Mouse (Mus musculus) hindbrain, embryonic 16.5 days (tissue): ENCODE results near the gene Tsfm. TPM values are rescaled to one million over a fixed set of nuclear protein-coding genes. Genes with fewer than 3 reads are reported as not detected.

Experiments used
- ATAC-seq: fragments of 200-750 bp; cut with Nextera tagmentation; 2 replicates; pipeline ENCODE4 v1.8.0; 2017; ENCODE audit warnings: moderate TSS enrichment, moderate library complexity
- H3K27ac ChIP-seq: fragments of 300-500 bp; sonication (generic); 2 replicates; pipeline ENCODE4 v1.5.1; 2014; ENCODE audit warnings: low read depth, mild to moderate bottlenecking, control low read depth, low read length, moderate library complexity
- H3K27me3 ChIP-seq: fragments of 300-500 bp; sonication (generic); replicated peaks from 2 replicates; pipeline ENCODE4 v1.6.1; 2014; ENCODE audit warnings: low read length; ENCODE audit not compliant: control insufficient read depth, insufficient read depth
- H3K36me3 ChIP-seq: fragments of 300-500 bp; sonication (generic); 2 replicates; pipeline ENCODE4 v1.6.1; 2014; ENCODE audit warnings: mild to moderate bottlenecking, low read length, moderate library complexity, mixed read lengths; ENCODE audit not compliant: control insufficient read depth, insufficient read depth
- H3K4me1 ChIP-seq: fragments of 300-500 bp; sonication (generic); 2 replicates; pipeline ENCODE4 v1.6.1; 2014; ENCODE audit warnings: low read depth, low read length; ENCODE audit not compliant: control insufficient read depth, insufficient read depth
- H3K4me2 ChIP-seq: fragments of 300-500 bp; sonication (generic); 2 replicates; pipeline ENCODE4 v1.6.1; 2014; ENCODE audit warnings: mild to moderate bottlenecking, low read length, control low read depth, moderate library complexity
- H3K4me3 ChIP-seq: fragments of 300-500 bp; sonication (generic); 2 replicates; pipeline ENCODE4 v1.5.1; 2014; ENCODE audit warnings: mild to moderate bottlenecking, low read length, control low read depth, moderate library complexity
- H3K9ac ChIP-seq: fragments of 300-500 bp; sonication (generic); 2 replicates; pipeline ENCODE4 v1.6.1; 2014; ENCODE audit warnings: low read depth, mild to moderate bottlenecking, control low read depth, low read length, moderate library complexity
- H3K9me3 ChIP-seq: fragments of 300-500 bp; sonication (generic); 2 replicates; pipeline ENCODE4 v1.6.1; 2014; ENCODE audit warnings: mild to moderate bottlenecking, low read length, moderate library complexity; ENCODE audit not compliant: control insufficient read depth
- WGBS: fragments of 180-500 bp; shearing (Covaris S2); extraction: QIAGEN DNeasy Blood & Tissue Kit; methylation state at CpG from one replicate; pipeline ENCODE4 v1.1.7; 2014; 5-methylcytosine and 5-hydroxymethylcytosine counted together
- polyA plus RNA-seq: library from polyadenylated mRNA; unstranded; fragments of >200 nt; fragmentation: Nextera tagmentation; extraction: Ambion mirVana; gene quantifications from 2 replicates; pipeline ENCODE4 v1.2.1, GENCODE M21; 2015

The Tsfm gene
- polyA plus RNA-seq, 1 experiment from 2014 or later = 67.7 TPM

DNA sequence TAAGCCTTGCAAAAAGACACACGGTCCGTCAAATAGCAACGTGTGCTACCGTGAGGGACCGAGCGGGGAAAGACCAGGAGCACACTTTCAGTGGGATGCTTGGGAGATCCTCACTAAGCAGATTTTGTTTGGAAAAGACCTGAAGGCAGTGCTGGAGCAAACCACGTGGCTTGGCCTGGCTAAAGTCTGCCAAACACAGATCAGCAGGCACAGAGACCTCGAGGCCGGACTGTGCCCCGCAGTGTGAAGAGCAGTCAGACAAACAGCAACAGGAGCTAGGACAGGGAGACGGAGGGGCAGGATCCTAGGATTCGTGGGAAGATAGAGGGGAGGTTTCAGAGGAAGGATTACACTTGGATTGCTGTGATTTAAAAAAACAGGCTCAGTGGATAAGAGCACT lies 5.6 kb upstream of the Tsfm start:
- Histone ChIP-seq H3K27ac (no peak overlapping the region), H3K27me3 (peaks cover 4% of the 10 kb centered on the region), H3K36me3 (no peaks in the 10 kb centered on the region), H3K4me1 (peaks cover 5% of the 10 kb centered on the region), H3K9me3 (no peaks in the 10 kb centered on the region), H3K4me3 (no peak overlapping the region), H3K4me2 (no peak overlapping the region), H3K9ac (no peak overlapping the region)
- no peak for ATAC-seq
- WGBS = 85% methylated on average over 12 of the region's 12 CpGs

DNA sequence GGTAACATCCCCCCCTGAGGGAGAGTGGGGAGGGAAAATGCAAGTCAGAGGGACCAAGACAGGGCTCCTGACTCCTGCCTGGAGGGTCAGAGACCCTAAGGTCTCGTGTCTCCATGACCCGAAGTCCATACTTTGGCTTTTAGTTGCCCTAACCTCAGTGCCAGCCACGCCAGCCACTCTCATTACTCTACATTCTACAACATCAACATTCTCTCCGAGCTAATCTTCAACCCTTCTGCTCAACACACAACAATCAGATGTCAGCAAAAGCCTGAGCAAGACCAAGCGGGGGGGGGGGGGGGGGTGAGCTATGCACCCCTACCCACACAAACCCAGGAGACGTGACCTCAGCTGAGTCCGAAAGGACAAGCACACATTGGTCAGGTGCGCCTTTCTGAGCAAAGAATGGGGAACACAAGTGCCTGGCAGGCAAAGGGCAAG lies 2.7 kb upstream of the Tsfm start:
- Histone ChIP-seq H3K36me3 (peaks cover 3% of the 10 kb centered on the region; the same call in 1 of the 2 replicates), H3K27me3 (no peaks in the 10 kb centered on the region; the same call in 1 of the 2 replicates), H3K4me1 (peaks cover 6% of the 10 kb centered on the region), H3K4me3 (no peak overlapping the region), H3K9ac (no peak overlapping the region), H3K4me2 (no peak overlapping the region), H3K9me3 (no peaks in the 10 kb centered on the region), H3K27ac (no peak overlapping the region)
- 86% methylated on average over 8 of the region's 8 CpGs for WGBS
- ATAC-seq = no peak

DNA sequence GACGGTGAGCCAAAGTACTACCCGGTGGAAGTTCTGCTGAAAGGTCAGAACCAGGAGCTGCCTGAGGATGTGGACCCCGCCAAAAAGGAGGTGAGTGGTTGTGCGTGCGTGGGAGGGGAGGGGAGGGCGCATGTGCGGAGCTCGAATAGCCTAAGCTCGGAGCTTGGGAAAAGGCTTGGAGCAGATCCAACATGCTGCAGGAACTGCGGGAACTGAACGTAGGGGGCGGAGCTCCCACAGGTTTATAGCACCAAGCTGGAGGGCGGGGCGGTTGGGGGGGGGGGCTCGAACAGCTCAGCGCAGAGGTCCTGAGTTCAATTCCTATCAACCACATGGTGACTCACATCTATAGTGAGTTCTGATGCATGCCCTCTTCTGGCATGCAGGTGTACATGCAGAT lies 12.2 kb downstream of the Tsfm start:
- Histone ChIP-seq H3K4me2 (no peak overlapping the region), H3K36me3 (peaks cover 6% of the 10 kb centered on the region), H3K9me3 (no peaks in the 10 kb centered on the region), H3K4me1 (no peaks in the 10 kb centered on the region), H3K27ac (no peak overlapping the region), H3K9ac (no peak overlapping the region), H3K4me3 (no peak overlapping the region), H3K27me3 (no peaks in the 10 kb centered on the region)
- WGBS = 76% methylated on average over 16 of the region's 16 CpGs
- no peak for ATAC-seq

DNA sequence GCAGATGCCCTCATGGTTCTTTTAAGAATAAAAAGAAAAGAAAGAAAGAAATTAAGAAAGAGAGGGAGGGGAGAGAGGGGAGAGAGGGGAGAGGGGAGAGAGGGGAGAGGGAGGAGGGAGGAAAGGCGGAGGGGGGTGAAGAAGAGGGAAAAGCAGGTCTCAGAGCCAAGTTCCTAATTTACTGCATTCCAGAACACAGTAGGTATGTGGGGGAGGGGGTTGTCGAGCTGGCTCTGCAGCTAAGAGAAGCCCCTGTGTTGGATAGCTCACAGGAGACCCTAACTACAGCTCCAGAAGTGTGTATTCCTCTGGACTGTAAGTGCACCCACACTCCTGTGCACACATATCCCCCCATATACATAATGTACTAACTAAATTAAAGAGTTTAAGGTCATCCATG lies 13.6 kb downstream of the Tsfm start:
- Histone ChIP-seq H3K36me3 (no peaks in the 10 kb centered on the region), H3K9me3 (no peaks in the 10 kb centered on the region), H3K9ac (no peak overlapping the region), H3K4me1 (no peaks in the 10 kb centered on the region), H3K27ac (no peak overlapping the region), H3K27me3 (no peaks in the 10 kb centered on the region), H3K4me3 (no peak overlapping the region), H3K4me2 (no peak overlapping the region)
- WGBS = 36% methylated on average over 2 of the region's 2 CpGs
- ATAC-seq = no peak

DNA sequence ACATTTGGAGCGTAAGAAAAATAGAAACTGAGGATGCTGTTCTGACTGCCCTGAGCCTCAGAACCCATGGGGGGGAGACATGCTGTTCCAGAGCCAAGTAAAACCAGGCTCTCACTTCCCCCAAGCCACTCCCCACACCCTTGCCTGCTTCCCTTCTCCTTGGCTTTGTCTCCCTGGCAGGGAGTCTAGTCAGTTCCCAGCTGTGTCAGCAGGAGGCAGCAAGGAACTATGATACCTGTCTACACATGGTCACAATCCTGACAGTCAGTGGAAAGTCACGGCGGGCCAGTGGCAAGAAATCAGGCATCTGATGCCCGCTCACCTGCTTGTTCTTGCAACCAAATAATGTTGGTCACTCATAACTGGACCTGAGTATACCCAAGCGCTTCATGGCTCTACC lies 14.2 kb downstream of the Tsfm start:
- WGBS = 63% methylated on average over 5 of the region's 5 CpGs
- H3K36me3 ChIP-seq = no peaks in the 10 kb centered on the region
- no peak overlapping the region for H3K4me2 ChIP-seq
- H3K4me3 ChIP-seq = no peak overlapping the region
- H3K4me1 ChIP-seq = no peaks in the 10 kb centered on the region
- no peak overlapping the region for H3K9ac ChIP-seq
- H3K9me3 ChIP-seq = no peaks in the 10 kb centered on the region
- no peak overlapping the region for H3K27ac ChIP-seq
- no peak for ATAC-seq
- H3K27me3 ChIP-seq = no peaks in the 10 kb centered on the region

DNA sequence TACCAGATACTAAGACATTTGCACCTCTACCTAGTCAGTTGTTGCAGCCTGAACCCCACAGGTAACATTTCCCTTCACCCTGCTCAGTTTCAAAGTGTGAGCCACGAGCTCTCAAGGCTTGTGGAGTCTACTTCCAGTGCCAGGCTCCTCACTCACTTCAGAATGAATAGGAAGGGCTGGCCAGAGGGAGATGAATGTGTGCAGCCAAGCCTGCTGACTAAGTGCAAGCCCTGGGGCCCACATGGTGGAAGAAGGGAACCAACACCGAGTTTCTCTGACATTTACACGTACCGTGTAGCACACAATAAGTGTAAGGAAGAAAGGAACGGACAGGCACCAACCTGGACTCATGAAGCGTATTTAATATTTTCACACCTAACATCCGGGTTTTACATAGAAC lies 26.8 kb downstream of the Tsfm start:
- Histone ChIP-seq H3K27ac (no peak overlapping the region), H3K27me3 (no peaks in the 10 kb centered on the region), H3K4me1 (no peaks in the 10 kb centered on the region), H3K36me3 (no peaks in the 10 kb centered on the region; the same call in 1 of the 2 replicates), H3K4me3 (no peak overlapping the region), H3K4me2 (no peak overlapping the region), H3K9me3 (no peaks in the 10 kb centered on the region), H3K9ac (no peak overlapping the region)
- 72% methylated on average over 7 of the region's 7 CpGs for WGBS
- no peak for ATAC-seq

DNA sequence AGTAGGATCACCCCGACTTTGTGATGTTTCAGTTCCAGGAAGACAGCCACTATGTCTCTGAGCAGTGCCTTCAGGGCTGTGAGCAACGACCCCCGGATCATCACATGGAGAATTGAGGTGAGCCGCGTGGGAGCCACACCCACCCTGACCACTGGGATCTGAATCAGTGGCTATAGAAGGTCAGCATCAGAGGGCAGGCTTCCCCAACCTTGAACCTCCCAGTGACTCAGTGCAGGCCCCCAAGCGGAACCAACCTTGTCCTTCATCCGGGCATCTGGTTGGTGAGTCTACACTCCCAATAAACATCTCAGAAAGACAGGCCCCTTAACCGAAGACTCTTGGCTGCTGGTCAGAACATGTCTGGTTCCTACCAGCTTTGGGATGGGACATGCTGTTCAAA lies 27.3 kb downstream of the Tsfm start:
- H3K9me3 ChIP-seq = no peaks in the 10 kb centered on the region
- no peaks in the 10 kb centered on the region for H3K4me1 ChIP-seq
- WGBS = 87% methylated on average over 8 of the region's 8 CpGs
- no peak overlapping the region for H3K4me3 ChIP-seq
- no peak for ATAC-seq
- no peak overlapping the region for H3K4me2 ChIP-seq
- H3K9ac ChIP-seq = no peak overlapping the region
- no peaks in the 10 kb centered on the region for H3K27me3 ChIP-seq
- no peaks in the 10 kb centered on the region; the same call in none of the 2 replicates for H3K36me3 ChIP-seq
- no peak overlapping the region for H3K27ac ChIP-seq

DNA sequence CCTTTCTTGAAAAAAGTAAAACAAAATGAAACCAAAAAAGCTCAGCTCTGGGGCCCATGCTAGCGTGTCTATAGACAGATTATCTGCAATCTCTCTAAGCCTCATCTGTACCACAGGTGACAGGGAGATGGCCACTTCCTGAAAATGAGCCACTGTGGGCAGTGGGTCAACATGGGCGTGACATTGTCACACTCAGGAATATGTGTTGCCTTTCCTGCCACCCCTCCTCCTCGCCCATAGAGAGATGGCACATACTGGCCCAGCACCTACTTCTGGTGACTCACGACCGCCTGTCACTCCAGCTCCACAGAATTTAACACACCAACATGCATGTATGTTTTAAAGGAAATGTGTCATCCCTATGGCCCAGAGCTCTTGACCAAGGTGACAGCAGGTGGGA lies 27.9 kb downstream of the Tsfm start:
- Histone ChIP-seq H3K4me2 (no peak overlapping the region), H3K4me3 (no peak overlapping the region), H3K9me3 (no peaks in the 10 kb centered on the region), H3K27ac (no peak overlapping the region), H3K9ac (no peak overlapping the region), H3K27me3 (no peaks in the 10 kb centered on the region), H3K4me1 (no peaks in the 10 kb centered on the region), H3K36me3 (no peaks in the 10 kb centered on the region; the same call in none of the 2 replicates)
- 91% methylated on average over 5 of the region's 5 CpGs for WGBS
- no peak for ATAC-seq

DNA sequence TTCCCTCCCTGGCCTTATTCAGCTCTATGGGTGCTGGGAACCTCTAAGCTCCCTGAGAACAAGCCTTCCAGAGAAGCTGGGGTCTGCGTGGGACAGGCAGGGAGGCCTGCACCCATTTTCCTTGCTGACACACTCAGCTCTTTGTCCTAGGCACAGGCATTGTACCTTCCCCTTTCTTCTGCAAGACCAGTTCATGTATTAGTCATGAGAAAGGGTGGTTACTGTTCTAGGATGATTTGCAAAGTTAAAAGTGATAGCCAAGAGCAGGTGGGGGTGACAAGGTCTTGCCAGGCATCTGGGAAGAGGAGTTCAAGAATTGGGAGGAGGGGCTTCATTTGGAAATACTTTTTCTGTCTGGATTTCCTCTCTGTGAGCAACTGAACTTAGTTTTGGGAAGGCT lies 28.6 kb downstream of the Tsfm start:
- 75% methylated on average over 1 of the region's 1 CpGs for WGBS
- H3K4me1 ChIP-seq = no peaks in the 10 kb centered on the region
- no peak overlapping the region for H3K27ac ChIP-seq
- H3K4me3 ChIP-seq = no peak overlapping the region
- no peak overlapping the region for H3K4me2 ChIP-seq
- H3K36me3 ChIP-seq = peaks cover 4% of the 10 kb centered on the region
- H3K9me3 ChIP-seq = no peaks in the 10 kb centered on the region
- H3K9ac ChIP-seq = no peak overlapping the region
- H3K27me3 ChIP-seq = no peaks in the 10 kb centered on the region
- no peak for ATAC-seq

DNA sequence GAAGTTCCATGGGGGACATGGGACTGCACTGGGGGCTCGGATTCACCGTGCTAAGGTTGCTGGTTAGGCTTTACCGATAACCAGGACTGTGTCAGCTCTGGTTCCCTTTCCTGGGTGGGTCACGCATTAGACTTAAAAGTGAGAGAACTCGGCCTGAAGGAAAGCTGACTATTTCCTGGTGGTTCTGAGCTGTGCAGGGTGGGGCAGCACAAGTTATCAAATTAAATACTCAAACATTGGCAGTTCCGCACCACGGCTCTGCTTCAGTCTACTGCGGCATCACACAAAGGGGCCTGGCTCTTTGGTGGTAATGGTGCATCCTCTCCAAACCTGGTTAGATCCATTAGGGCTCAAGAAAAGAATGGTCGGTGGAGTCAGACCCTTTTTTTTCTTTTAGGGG lies 29.3 kb downstream of the Tsfm start:
- Histone ChIP-seq H3K27me3 (no peaks in the 10 kb centered on the region), H3K4me1 (no peaks in the 10 kb centered on the region), H3K36me3 (peaks cover 4% of the 10 kb centered on the region), H3K4me2 (no peak overlapping the region), H3K27ac (no peak overlapping the region), H3K9me3 (no peaks in the 10 kb centered on the region), H3K9ac (no peak overlapping the region), H3K4me3 (no peak overlapping the region)
- ATAC-seq = no peak
- 88% methylated on average over 9 of the region's 9 CpGs for WGBS
